Mouse (Mus musculus) layer of hippocampus, postnatal 14 days (tissue): ENCODE data around the gene Adam23. TPM values are rescaled to one million over a fixed set of nuclear protein-coding genes. Genes with fewer than 3 reads are reported as not detected.

Experiments used
- DNase-seq, 2 experiments: peaks; one replicate each; pipeline ENCODE4 v3.0.0; 2021 to 2022; ENCODE audit warnings: low spot score in 2 of 2, mixed read lengths in 1 of 2
- long read RNA-seq, 2 experiments: library from polyadenylated mRNA; stranded (forward); transcript quantifications; one replicate each; pipeline ENCODE4 v2.0.0; 2021
- total RNA-seq, 2 experiments: library from RNA; stranded (reverse); gene quantifications; 2 replicates each; pipeline ENCODE4 v1.2.3; 2021

Gene Adam23
- total RNA-seq: 100 to 1,000 TPM; 168 to 180 TPM
- long read RNA-seq, experiment 1, full-length matches to known transcripts: 21 of 38 reads
- long read RNA-seq, experiment 1, partial matches to known transcripts: 3 of 38 reads
- long read RNA-seq, experiment 1, other reads (novel, unspliced or antisense): 14 of 38 reads
- long read RNA-seq, experiment 2, full-length matches to known transcripts: 30 of 58 reads
- long read RNA-seq, experiment 2, partial matches to known transcripts: 9 of 58 reads
- long read RNA-seq, experiment 2, other reads (novel, unspliced or antisense): 19 of 58 reads

- DNase-seq: peak; percentile 76 to 80
Observed at GRCm38 (mm10) chr1:63445656-63446046, at the start of gene Adam23. Gene Adam23, plus strand, starts transcription at chr1:63445891.

- DNase-seq: peak in 1 of 2 experiments; percentile 6
Observed at GRCm38 (mm10) chr1:63401130-63401529, 44.6 kb upstream of the Adam23 start.

GRCm38 (mm10) chr1:63403601-63404000, 42.1 kb upstream of the Adam23 start:
- no peak for DNase-seq

- DNase-seq: no peak
Observed at GRCm38 (mm10) chr1:63408344-63408743, 37.3 kb upstream of the Adam23 start.

- no peak for DNase-seq
Observed at GRCm38 (mm10) chr1:63418491-63418890, 27.2 kb upstream of the Adam23 start.

GRCm38 (mm10) chr1:63430668-63431067, 15.0 kb upstream of the Adam23 start:
- no peak for DNase-seq

- DNase-seq: no peak
Observed at GRCm38 (mm10) chr1:63431166-63431565, 14.5 kb upstream of the Adam23 start.

- DNase-seq: no peak
Observed at GRCm38 (mm10) chr1:63431842-63432241, 13.8 kb upstream of the Adam23 start.

- DNase-seq: no peak
Observed at GRCm38 (mm10) chr1:63434052-63434451, 11.6 kb upstream of the Adam23 start.

- DNase-seq: no peak
Observed at GRCm38 (mm10) chr1:63437529-63437928, 8.2 kb upstream of the Adam23 start.

GRCm38 (mm10) chr1:63442186-63442585, 3.5 kb upstream of the Adam23 start:
- no peak for DNase-seq

GRCm38 (mm10) chr1:63442616-63443015, 3.1 kb upstream of the Adam23 start:
- DNase-seq: no peak

- DNase-seq: peak; percentile 25 to 32
Observed at GRCm38 (mm10) chr1:63445149-63445609, 512 bp upstream of the Adam23 start.

- peak in 1 of 2 experiments; percentile 32 for DNase-seq
Observed at GRCm38 (mm10) chr1:63446047-63446704, 485 bp downstream of the Adam23 start.

- DNase-seq: no peak
Observed at GRCm38 (mm10) chr1:63446721-63447120, 1.0 kb downstream of the Adam23 start.

GRCm38 (mm10) chr1:63450091-63450490, 4.4 kb downstream of the Adam23 start:
- no peak for DNase-seq

- no peak for DNase-seq
Observed at GRCm38 (mm10) chr1:63453332-63453887, 7.7 kb downstream of the Adam23 start.

GRCm38 (mm10) chr1:63457801-63458519, 12.3 kb downstream of the Adam23 start:
- DNase-seq: no peak

- peak in 1 of 2 experiments; percentile 69 for DNase-seq
Observed at GRCm38 (mm10) chr1:63459151-63459550, 13.5 kb downstream of the Adam23 start.

- no peak for DNase-seq
Observed at GRCm38 (mm10) chr1:63459926-63460325, 14.2 kb downstream of the Adam23 start.

GRCm38 (mm10) chr1:63464441-63464840, 18.8 kb downstream of the Adam23 start:
- no peak for DNase-seq

GRCm38 (mm10) chr1:63473272-63473671, 27.6 kb downstream of the Adam23 start:
- DNase-seq: no peak
